22 mouse cellular contexts compared by ENCODE assay signal in the genomic region with DNA sequence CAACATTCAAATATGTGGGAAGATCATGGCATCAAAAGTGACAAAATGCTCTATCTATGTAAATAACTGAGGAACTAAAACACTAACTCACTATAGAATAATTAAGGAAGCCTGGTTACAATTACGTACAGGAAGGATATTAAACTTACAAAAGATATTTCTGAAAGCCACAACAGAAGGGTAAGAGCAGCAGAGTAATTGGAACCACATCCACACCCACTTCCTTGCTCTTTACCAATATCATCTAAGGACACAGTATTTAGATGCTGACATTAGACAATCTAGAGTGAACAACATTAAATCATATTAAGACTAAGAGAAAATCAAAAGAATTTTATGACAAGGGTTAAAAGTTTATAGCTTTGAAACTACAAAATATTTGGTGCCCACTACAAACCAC.
DNase-seq lines count a peak whose midpoint lies in the region; ATAC-seq lines count a peak whose summit lies in the region.
"Had no signal": no experiment of that assay in that cellular context is flagged by ENCODE, and none has a peak within 500 bp of the region (broad histone marks: within the 10 kb centered on the region; RNA-seq: fewer than 3 reads in every experiment).

No protein-coding gene starts in this region.

- peak; percentile 95 for ATAC-seq in granulocyte monocyte progenitor cell, adult 5-6 weeks (replicated peaks; ENCODE audit: poor library complexity, severe bottlenecking)
- ATAC-seq in megakaryocyte, adult 5-6 weeks (ENCODE audit: poor library complexity, severe bottlenecking) = peak; percentile 93
- no peak for ATAC-seq in midbrain, embryonic 13.5 days
- ATAC-seq: forebrain, embryonic 13.5 days; forebrain, embryonic 15.5 days; forebrain, postnatal 0 days had no signal

- no peaks in the 10 kb centered on the region for H3K9me3 ChIP-seq in midbrain, embryonic 13.5 days
- H3K9me3 ChIP-seq: embryonic facial prominence, embryonic 12.5 days; forebrain, embryonic 13.5 days; forebrain, embryonic 15.5 days had no signal

- H3K36me3 ChIP-seq in midbrain, embryonic 13.5 days = no peaks in the 10 kb centered on the region
- H3K36me3 ChIP-seq: embryonic facial prominence, embryonic 12.5 days; forebrain, embryonic 15.5 days had no signal

- H3K27me3 ChIP-seq in midbrain, embryonic 13.5 days = no peaks in the 10 kb centered on the region
- H3K27me3 ChIP-seq: embryonic facial prominence, embryonic 12.5 days; forebrain, embryonic 13.5 days; forebrain, embryonic 15.5 days had no signal

- WGBS in midbrain, embryonic 13.5 days = 87% methylated on average over 1 of the region's 1 CpGs

- no peak overlapping the region for H3K27ac ChIP-seq in midbrain, embryonic 13.5 days
- H3K27ac ChIP-seq: embryonic facial prominence, embryonic 12.5 days; forebrain, embryonic 13.5 days; forebrain, embryonic 15.5 days had no signal

- H3K4me1 ChIP-seq in midbrain, embryonic 13.5 days (replicated peaks) = no peaks in the 10 kb centered on the region
- H3K4me1 ChIP-seq: embryonic facial prominence, embryonic 12.5 days; forebrain, embryonic 13.5 days; forebrain, embryonic 15.5 days had no signal

- no peak overlapping the region for H3K4me3 ChIP-seq in midbrain, embryonic 13.5 days (replicated peaks)
- H3K4me3 ChIP-seq: embryonic facial prominence, embryonic 12.5 days; forebrain, embryonic 13.5 days; forebrain, embryonic 15.5 days had no signal

- DNase-seq in 416B (ENCODE audit: low read depth) = peak; percentile 82
- DNase-seq in CD4-positive helper T cell, adult 2 months (ENCODE audit: low read depth, low spot score) = peak; percentile 23
- no peak for DNase-seq in thymus, postnatal 36 days
- DNase-seq in spleen, postnatal 10 days (ENCODE audit: low spot score in 2 of 2) = no peak
- no peak for DNase-seq in layer of hippocampus, adult 11-12 months (ENCODE audit: low spot score)
- DNase-seq: adrenal gland, adult 2 months; adrenal gland, postnatal 10 days; adrenal gland, postnatal 25 days; B cell, adult 2 months; cerebellum, adult 11 months; cerebellum, adult 18-20 months; cerebellum, adult 8-10 months; cerebellum, adult 9-11 months; cerebellum, postnatal 14 days; cerebellum, postnatal 36 days; forebrain, postnatal 0 days had no signal

- no peak overlapping the region for H3K9ac ChIP-seq in midbrain, embryonic 13.5 days (replicated peaks)
- H3K9ac ChIP-seq: embryonic facial prominence, embryonic 12.5 days; forebrain, embryonic 13.5 days; forebrain, embryonic 15.5 days; forebrain, postnatal 0 days had no signal

- no peak overlapping the region for H3K4me2 ChIP-seq in midbrain, embryonic 13.5 days (replicated peaks)
- H3K4me2 ChIP-seq: embryonic facial prominence, embryonic 12.5 days; forebrain, embryonic 13.5 days; forebrain, embryonic 15.5 days had no signal

Comparison
In these comparisons a context has a peak if more than half of its experiments do, and no peak if none do; other contexts are left out.
1. DNase-seq: peak in 416B (single experiment) and CD4-positive helper T cell, adult 2 months (single experiment); none in thymus, postnatal 36 days (0 of 2), spleen, postnatal 10 days (0 of 2) and layer of hippocampus, adult 11-12 months (single experiment).